Mouse (Mus musculus): ENCODE measurements around the gene Ada.

Gene Ada

DNA sequence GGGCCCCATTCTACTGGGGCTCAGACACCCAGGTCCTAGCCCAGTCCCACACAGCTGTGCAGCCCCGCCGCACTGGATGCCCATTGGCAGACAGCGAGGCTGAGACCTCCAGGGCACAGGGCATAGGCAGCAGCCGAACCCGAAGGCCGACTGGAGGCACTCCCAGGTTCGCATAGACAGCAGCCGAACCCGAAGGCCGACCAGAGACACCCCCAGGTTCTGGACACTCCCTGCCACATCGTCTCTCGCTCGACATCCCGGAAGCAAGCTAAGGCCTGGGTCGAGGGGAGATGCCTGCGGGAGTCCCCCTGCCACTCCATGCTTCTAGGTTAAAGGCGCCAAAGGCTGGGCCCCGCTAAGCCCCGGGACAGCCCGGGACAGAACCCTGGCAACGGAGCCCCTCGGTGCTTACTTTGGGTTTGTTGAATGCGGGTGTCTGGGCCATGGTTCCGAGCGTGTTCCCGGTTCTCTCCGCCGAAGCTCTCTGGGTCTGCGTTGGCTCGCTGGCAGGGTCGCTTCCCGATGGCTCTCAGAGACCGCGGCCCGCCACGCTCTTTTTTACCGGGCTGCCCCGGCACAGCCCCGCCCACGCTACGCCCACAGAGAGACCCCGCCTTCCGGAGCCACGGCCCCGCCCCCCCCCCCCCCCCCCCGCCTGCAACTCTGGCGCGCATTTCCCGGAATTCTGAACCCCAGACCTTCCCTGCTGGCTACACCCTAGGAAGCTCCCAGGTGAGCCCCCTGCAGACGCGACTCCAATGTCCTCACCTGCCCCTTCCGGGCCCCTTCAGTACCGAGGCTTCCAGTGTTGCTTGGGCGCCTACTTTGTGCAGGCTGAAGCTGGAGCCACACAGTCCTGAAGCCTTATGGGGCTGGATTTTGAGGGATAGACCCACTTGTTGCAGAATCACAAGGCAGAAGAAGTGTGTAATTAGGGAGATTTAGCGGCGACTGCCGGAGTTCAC lies at the start of gene Ada:
TSS of gene Ada (minus strand) at position 593 of the 965 bp plus-strand sequence.
- peak; percentile 80 for DNase-seq

DNA sequence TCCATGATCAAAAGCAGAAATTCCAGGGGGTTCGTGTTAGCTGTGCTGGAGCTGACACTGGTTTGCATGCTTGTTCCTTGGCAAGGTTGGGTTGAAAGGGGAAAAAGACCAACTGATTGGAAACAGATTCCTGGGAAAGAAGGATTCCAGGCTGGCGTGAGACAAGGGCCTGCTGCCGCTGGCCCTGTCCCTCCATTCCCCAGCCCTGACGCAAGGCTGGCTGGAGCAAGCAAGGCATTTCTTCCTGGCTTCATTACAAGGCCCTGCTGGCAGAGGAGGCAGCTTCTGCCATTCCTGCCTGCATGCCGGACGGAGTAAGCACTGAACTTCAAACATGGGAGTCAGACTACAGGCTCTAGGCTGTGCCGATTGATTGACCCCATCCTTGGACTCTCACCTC lies 48.4 kb upstream of the Ada start:
- DNase-seq = no peak

DNA sequence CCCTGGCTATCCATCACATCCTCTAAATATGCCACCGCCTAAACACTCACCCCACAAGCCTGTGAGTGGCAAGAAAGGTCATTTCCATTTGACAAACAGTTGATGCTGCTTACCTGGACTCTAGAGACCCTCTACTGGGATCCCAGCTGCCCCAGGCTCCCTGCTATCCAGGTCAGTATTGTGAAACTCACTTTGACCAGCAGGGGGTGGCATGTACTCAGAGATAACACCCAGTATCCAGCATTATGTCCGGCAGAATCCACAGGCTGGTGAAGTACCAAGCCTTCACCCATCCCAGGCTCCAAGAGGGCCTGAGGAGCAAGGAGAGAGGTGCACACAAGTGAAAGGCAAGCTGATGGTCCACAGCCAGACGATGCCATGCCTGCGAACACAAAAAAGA lies 38.4 kb upstream of the Ada start:
- peak; percentile 46 for DNase-seq

DNA sequence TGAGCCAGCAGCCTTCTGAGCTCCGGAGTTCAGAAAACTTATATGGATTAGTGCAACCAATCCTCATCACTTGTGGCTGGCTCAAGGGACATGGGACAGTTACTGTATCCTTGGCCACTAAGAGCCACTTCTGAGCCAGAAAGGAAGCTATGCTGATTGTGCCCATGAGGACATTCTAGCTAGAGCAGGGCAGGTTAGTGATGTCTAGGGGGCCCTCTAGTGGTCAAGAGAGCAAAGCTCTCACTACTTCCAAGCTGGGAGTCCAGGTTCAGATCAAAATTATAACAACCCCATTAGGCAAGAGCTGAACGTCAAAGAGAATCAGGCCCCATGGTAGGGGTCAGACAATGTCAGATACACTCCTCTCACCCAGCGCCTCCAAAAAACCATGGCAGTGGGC lies 37.7 kb upstream of the Ada start:
- peak; percentile 47 for DNase-seq

DNA sequence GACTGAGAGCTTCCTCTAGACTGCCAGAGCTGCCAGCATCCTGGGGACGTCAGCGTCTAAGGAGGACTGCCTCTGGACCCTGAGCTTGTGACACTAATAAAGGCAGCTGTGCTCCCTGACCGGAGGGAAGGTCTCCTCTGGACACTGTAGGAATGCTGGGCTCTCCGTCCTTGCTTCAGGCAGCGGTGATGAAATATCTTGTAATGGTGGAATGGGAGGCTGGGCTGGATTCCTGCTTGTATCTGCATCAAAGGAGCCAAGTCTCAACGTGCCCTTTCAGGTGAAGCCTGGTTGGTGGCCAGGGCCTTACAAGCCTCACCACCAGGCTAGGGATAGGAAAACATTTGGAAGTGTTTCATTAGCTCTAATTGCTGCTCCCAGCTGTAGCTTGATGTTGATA lies 37.0 kb upstream of the Ada start:
- DNase-seq = no peak

DNA sequence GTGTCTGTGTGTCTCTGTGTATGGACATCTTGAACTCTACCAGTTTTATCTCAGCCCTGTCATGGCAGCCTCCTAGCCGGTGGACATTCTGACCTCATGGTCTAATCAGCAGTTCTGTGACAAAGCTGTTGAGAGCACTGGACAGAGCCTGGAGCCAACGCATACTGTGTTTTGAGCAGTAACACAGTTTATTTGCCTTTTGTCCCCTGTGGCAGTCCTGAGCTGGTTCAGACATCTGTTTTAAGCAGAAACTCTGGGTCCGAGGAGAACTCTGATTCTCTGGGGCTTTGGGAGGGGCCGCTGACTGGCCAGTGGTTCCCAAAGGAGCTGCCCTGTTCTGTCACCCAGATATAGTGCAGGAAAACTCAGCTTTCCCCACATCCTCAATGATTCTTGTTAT lies 33.9 kb upstream of the Ada start:
- DNase-seq = no peak

DNA sequence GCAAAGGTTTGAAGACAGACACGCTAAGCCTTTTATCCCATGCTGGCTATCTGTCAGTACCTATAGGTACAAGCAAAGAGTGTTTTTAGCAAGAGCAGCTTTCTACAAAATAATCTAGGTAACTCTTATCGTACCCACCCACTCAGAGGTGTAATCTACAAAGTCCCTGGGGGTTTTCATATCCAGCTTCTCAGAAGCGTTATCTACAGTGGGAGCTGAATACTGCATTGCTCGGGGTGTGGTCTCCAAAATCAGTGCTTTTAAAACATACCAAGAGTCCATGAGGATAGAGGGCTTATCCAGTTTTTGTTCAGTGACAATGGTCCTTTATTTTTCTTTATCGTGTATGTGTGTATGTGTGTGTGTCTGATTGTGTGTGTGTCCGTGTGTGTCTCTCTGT lies 33.3 kb upstream of the Ada start:
- no peak for DNase-seq

DNA sequence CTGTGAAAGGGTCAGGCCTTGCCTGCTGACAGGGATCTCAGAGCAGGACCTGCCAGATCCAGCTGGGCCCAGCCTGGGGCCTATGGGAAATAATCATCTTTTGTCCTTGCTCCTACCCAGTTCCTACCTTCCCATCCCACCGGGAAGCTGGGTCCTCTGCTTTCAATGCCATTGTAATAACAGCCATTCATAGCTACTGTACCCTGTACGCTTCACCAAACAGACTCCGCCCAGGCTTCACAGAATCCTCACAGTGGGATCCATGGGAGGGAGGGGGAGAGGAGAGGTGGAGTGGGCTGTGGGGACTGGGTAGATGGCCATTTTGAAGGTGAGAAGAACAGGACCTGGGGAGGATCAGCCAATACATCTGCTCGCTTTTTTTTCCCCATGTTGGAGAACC lies 28.9 kb upstream of the Ada start:
- no peak for DNase-seq

DNA sequence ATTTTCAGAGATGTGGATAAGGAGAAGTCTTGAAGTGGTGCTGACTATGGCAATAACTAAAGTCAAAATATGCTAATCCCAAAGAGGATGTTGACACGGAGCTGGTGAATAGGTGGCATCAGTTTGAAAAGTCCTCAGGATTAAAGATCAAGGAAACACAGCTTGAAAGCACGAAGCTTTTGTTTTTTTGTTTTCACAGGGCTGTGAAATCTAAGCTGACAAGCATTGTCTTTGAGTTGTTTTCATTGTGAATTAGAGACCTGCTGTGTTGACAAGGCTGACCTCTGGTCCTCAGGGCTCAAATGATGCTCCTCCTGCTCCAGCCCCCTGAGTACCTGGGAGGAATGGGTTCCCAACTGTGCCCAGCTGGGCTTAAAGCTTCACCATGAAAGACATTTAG lies 27.0 kb upstream of the Ada start:
- no peak for DNase-seq

DNA sequence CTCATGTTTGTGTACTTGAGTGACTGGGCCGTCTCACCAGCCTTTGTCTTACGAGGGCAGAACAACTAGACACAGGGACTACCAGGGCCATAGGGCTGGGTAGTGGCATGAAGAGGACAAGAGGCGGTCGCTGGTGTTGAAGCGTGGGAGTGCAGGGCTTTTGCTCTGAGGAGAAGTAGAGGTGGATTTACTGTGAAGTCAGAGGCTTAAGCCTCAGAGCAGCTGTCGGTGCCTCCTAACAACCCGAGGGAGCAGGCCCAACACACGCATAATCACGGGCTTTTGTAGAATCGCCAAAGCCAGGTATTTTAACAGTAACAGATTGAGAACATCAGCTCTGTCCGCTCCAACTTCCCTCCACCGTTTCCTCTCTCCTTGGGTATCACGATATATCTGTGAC lies 26.6 kb upstream of the Ada start:
- DNase-seq = no peak

DNA sequence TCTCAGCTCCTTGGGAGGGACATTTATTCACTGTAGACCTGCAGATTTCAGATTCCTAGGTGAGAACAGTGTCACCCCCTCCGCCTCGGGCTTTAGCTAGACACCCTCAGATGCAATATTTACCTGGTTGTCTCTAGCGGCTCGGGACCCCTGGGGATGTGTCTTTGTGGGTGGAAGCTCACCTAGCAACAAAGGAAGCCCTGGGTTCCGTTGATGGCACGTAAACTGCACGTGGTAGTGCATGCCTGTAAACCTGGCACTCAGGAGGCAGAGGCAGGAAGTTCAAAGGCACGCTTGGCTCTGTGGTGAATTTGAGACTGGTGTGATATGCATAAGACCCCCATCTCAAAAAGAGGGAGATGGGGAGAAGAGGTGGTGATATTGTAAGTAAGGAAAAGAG lies 20.7 kb upstream of the Ada start:
- DNase-seq = no peak

DNA sequence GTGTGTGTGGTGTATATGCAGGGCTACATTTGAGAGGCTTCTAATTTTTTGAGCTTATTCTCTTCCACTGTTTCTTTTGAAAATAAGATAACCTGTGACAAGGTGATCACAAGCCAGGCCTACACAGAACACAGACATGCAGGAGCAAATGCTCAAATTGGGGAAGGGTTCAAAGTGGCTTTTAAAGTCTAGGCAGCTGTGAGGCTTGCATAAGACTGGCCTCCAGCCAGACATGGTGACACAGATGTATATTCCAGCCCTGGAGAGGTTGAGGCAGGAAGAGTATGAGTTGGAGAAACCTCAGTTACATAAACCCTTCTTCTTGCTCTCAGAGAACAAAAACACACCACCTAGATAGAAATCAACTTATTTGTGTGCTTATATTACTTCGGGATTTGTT lies 16.9 kb upstream of the Ada start:
- DNase-seq = no peak

DNA sequence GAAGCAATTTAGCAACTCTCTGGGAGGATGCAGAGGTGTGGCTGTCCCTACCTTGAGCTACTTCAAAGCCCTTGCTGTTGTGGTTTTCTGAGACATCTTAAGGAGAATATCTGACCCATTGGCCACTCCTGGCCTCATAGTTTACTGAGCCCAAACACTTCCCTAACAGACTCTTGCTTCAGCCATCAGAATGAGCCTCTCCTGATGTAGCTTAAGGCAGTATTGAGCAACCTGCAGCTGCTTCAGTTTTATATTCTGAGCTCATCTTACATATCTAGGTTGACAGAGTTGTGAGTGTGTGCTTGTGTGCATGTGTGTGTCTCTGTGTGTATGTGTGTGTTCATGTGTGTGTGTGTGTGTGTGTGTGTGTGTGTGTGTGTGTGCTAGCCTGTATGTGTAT lies 16.2 kb upstream of the Ada start:
- no peak for DNase-seq

DNA sequence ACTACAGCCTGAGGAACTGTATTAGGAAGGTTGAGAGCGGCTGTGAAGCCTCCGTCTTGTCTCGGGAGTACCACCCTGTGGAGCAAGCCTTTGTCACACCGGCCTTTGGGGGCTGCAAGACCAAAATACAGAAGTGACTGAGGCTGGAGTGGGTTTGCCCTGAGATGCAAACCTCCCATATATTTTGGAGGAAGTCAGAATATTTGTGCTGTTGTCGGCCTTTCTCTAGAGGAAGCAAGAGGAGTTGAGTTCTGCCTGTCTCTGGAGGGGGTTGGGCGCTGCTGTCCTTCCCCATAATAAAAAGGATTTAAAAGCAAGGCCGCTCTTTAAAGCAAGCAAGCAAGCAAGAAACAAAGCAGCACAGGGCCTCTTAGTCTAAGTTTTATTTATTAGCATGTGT lies 11.4 kb upstream of the Ada start:
- DNase-seq = no peak

DNA sequence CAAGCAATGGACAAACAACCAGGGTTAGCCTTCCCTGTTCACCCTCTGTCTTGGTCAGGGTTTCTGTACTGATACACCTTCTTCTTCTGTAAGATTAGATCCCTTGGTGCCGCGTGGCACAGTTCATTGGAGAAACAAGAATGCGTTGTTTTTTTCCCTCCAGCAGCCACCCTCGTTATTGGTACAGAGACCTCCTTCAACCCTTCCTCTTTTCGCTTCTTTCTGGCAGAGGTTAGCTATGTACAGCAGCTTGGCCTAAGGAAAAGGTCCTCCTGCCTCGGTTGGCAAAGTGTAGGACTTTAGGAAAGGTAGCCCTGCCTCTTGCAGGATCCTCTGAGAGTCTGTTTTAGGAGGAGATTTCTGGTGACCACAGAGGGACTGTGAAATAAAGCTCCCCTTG lies 10.6 kb upstream of the Ada start:
- DNase-seq = no peak

DNA sequence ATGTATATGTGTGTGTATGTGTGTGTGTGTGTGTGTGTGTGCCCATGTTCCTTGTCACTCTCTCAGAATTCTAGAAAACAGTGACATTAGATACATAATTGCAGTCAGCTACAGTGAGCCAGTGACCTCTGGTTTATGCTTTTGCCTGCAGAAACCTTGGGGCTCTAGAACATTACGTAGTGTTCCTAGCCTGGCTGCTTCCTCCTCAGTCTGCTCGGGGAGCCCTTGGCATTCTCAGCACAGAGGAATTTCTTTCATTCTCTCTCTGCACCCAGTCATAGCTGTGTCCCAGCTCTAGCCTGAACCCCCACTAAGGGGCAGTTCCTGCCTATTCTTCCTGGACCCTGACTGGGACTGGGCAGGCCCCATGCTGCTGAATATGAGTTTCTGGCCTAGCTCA lies 8.1 kb upstream of the Ada start:
- no peak for DNase-seq

DNA sequence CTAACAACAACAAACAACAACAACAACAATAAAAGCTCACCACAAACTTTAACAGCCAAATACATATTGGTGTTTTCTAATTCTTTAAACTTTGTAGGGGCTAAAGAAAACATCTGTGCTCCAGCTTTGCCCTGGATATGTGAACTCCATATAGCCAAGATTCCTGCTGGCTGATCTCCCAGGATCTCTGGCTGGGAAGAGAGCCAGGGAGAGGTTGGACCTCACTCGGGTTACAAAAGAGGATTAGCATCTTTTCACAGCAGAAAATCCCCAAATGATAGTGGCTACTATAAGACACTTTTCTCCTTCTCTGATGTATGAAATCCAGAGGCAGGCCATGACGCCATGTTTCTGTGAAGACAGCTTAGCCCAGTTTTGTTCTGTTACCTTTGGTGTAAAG lies 6.7 kb upstream of the Ada start:
- no peak for DNase-seq

DNA sequence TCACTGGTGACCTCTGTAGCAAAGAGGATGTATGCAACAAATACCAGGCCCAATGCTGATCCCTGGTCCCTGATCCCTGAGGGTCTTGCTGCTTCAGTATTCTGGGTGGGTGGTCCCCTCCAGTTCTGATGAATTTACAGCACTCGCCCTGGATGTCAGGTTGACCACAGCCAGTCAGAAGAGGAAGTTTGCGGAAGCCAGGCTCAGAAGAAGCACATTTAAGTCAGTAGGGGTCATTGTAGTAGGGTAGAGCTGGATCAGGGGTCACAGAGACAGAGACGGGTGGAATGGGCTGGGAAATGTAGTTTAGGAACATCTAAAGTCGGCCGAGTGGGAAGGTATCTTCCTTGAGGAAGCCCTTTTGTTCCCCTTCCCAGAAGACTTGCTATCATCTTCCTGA lies 4.2 kb upstream of the Ada start:
- DNase-seq = no peak

DNA sequence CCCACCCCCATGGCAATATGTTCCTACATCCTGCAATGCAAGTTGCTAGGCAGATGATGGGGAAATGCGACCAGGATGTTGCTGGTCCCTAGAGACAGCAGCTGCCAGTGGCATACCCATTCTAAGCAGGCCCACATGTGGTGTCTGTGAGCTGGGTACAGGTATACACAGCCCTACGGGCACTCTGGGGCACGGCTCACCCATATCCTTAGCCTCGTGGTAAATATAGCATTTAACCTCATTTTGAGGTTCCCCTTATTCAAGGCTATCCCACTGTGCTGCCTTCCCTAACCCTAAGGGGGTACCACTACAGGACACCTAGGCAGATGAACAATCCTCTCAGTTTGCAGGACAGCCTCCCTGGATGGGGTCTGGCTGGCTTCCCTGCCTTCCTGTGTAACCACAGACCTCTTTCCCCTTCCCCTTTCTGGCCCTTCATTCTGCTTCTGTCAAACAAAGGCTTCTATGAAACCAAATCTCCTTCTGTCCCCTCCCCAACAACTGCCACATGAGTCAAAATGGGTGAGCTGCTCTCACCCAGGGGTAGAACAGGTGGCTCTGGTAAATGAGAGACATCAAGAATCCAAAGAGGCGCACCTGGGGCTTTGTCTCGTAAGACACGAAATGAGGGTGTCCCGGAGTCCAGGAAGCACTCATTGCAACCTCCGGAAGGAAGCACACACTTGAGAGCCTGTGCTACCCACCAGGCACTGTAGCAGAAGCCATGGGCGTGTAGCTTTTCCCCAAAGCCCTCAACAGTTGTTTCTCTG lies 5.1 kb downstream of the Ada start:
- no peak for DNase-seq

DNA sequence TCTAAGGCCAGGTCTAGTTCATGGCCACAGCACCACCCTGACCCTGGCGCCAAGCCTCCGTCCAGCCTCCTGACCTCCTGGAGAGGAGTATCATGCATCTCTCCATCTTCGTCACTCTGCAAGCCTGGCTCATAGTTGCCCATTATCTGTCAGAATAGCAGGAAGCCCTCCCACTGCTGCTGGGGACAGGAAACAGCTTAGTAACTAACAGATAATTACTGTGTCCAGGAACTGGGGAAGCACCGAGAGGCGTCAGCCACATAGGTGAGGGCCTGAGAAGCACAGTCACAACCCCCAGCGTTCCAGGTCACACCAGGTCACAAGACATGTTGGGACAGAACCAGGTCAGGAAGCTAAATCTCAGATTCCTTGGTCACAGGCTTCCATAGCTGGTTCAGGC lies 6.7 kb downstream of the Ada start:
- peak; percentile 20 for DNase-seq

DNA sequence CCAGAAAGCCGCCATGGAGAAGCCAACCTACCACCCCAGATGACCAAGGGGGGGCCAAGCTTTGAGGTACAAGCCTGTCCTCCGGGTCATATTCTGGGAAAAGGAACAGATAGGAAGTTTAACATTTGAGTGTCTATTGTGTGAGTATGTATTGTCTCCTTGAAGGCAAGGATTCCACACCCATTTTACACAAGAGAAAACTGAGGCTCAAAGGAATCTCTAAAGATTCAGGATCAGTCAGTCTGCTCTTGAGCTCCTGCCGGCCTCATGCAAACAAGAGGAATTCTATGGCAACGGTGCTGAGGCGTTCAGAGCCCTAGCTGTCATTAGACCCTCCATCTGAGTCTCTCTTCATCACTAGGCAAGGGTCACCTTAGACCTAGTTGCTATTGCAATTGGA lies 7.4 kb downstream of the Ada start:
- no peak for DNase-seq

DNA sequence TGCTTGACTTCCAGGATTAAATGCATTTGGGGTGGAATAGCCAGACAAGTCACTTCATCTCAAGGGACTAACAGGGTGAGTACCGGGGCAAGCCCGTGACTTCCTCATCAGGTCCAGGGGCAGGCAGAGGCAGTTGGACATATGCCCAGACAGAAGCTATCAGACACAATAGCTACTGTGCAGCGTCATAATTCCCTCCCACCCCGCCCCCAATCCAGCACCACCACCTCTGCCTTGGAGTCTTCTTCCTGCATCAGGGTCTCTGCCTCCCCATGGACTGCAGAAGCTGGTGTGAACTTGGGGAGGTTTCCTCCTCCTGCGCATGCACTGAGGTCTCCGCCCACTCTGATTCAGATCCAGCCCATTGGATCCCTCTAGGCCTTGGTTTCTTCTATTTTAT lies 14.1 kb downstream of the Ada start:
- DNase-seq = peak; percentile 22

DNA sequence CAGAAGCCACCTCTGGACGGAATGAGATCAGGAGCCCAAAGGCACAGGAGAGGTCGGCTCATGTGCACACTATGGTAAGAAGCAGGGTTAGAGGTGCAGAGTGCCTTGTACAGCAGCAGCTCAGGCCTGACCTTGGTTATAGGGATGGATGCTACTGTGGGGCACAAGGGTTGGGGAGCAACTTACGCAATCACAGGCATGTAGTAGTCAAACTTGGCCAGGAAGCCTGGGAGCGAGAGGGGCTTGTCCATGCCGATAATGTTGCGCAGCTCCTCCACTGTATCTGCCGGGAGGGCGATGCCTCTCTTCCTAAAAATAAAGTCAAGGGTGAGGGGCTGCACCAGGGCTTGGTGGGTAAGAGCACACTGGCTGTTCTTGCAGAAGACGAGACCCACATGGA lies 14.9 kb downstream of the Ada start:
- DNase-seq = no peak

DNA sequence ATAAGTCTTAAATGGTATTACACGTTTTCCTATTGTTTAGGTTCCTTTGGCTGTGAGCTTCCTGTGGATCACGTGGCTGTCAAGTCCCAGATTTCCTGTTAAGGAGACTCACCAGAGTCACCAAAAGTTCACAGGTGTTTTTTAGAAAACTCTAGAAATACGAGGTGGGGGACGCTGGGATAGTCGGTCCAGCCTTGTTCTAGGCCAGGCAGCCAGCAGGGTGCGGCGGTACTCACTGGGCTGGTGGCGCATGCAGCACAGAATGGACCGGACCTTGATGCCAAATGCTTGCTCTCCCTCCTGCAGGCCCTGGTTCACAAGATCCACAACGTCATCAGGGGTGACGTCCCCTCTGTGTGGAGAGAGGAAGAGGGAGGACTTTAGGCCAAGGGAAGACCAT lies 18.0 kb downstream of the Ada start:
- no peak for DNase-seq

Data from liver (tissue).